Mouse (Mus musculus) megakaryocyte, adult 5-6 weeks (primary cell): Measurements from ENCODE around the gene Lgsn. TPM values are rescaled to one million over a fixed set of nuclear protein-coding genes. Genes with fewer than 3 reads are reported as not detected.

Experiments used
- ATAC-seq: 2 replicates; pipeline ENCODE4 v1.8.0; 2016; ENCODE audit warnings: mild to moderate bottlenecking, inconsistent platforms; ENCODE audit not compliant: poor library complexity, severe bottlenecking
- total RNA-seq, 2 experiments: library from RNA; stranded (forward) in 1 of 2; stranded (reverse) in 1 of 2; fragments of 153-499, 151-499 nt in 1 of 2; fragments of 221-1000, 200-1000 nt in 1 of 2; gene quantifications; 2 replicates each; pipeline versions ENCODE4 v1.2.3 to v1.2.4; 2015 to 2017

The Lgsn gene
- total RNA-seq (2015): not detected in 2 replicates
- not detected in 2 replicates for total RNA-seq (2017)

DNA sequence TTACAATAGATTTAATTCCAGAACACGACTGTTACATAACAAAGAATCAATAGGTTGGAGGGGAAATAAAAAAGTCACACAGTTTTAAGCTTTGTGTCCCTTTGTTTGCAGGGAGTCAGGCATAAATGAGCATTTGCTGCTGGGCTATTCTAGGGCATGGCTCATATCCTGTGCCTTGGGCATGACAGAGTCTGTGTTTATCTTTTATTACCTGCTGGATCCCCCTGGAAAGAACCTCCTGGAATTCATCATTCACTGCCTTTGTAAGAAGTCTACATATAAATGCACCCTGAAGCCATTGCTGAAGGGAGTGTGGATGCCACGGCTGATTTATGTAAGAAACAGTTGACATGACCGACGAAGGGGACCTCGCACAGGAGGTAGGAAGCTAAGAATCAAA, at the start of gene Lgsn:
Lgsn (plus strand) TSS at position 301 of the 400 bp plus-strand sequence.
- no peak for ATAC-seq

DNA sequence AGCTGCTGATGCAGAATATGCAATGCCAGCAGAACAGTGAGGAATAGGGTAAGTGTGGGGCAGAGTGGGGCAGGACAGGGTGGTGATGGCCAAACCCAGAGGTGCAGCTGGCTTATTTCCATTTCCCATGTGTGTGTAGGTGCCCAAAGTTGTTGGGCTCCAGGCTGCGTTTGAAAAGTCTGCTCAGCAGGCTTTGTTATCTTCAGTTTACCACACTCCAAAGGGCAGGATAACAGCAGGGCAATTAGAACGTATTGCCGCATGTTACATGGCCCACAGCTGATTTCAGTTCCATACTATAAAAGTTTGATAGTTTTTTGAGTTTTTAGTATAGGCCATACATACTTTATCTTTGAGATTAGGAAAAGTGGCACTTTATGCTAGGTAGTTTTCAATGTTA, 37.8 kb upstream of the Lgsn start:
- ATAC-seq: no peak

DNA sequence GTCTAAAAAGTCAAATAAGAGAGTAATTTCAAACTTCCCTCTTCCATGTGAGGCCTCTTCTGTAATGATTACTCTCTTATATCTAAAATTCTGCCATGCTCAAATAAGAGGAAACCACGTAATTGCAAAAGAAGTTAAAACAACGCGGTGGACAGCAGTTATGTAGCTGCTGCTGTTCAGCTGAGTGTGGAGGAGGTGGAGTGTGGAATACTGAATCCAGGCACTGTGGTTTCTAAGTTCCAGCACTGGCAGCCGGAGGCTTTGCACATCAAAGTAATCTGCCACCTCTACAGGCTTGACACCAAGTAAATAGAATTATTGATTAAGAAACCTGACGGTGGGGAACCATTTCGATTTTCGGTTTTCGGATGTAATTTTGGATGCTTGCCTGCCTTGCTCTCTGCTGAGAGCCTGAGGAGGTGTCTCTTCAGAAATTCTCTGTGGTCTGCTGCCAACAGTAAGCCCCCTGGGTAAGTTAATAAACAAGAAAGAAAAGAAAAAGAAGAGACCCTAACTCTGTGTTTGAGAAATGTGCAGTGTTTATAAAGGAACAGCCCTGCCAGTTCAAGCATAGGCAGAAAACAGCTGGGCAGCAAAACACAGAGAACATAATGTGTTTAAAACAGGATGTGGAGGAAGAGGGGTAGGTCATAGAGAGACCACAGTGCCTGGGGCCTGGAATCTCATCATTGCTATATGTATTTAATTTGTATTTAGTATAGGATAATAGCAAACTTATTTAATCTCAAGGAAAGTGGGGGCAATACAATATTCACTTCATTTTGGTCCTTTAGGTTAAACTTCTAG, 33.7 kb upstream of the Lgsn start:
- ATAC-seq: peak; percentile 45

- ATAC-seq: peak; percentile 69
These were observed 32.6 kb upstream of the Lgsn start for GRCm38 (mm10) chr1:31143571-31143970.

DNA sequence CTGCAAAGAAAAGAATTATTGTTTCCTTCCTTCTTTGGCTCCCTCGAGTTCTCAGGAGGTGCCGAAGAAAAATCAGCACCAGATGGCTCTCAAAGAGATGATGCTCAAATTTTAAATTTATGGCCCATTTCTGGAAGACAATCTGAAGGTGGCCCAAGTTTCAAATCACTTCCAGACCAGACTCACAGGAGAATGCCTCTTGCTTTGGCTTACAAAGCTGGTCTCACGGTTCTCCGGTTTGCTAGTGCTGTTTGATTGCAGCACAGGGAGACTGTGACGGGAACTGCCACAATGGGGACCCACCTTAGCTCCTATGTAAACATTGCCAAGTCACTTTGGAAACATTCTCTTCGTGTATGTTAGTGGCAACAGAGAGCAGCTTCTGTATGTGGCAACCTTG, 26.5 kb upstream of the Lgsn start:
- ATAC-seq: peak; percentile 21; the same call in 1 of the 2 replicates

- no peak for ATAC-seq
These were observed 25.7 kb upstream of the Lgsn start for GRCm38 (mm10) chr1:31150546-31150945.

DNA sequence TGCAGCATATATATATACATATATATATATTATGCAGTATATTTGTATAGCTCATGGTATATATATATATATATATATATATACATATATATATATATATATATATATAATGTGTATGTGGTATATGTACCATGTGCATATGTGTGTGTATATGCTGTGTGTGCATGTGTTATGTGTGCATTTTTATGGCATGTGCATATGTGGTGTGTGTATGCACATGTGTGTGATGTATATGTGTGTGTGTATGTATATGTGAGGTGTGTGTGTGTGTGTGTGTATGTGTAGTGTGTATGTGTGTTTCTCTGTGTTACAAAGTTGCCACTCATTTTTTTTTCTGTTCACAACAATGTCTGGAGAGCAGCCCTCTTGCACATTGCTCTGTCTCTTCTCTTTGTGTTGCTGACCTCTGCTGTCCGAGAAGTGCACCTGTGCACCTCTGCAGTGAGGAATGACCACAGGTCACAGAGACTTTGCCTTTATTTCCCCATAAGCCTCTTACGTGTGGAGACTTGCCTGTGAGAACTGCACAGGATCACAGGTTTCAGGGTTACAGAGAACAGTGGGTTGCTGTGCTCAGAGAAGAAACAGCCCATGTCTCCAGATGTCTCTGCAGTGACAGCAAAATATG, 23.3 kb upstream of the Lgsn start:
- 0 out of 2 replicates have a peak, but pooled peaks have one; percentile 22 for ATAC-seq

GRCm38 (mm10) chr1:31153793-31154349, 22.3 kb upstream of the Lgsn start:
- peak; percentile 96 for ATAC-seq

- no peak for ATAC-seq
These were observed 20.0 kb upstream of the Lgsn start for GRCm38 (mm10) chr1:31156185-31156584.

- ATAC-seq: no peak
These were observed 19.3 kb upstream of the Lgsn start for GRCm38 (mm10) chr1:31156884-31157283.

- ATAC-seq: no peak
These were observed 11.5 kb upstream of the Lgsn start for GRCm38 (mm10) chr1:31164527-31165189.

GRCm38 (mm10) chr1:31165326-31166121, 10.7 kb upstream of the Lgsn start:
- ATAC-seq: no peak

- ATAC-seq: no peak
These were observed 800 bp upstream of the Lgsn start for GRCm38 (mm10) chr1:31175401-31175800.

- ATAC-seq: no peak
These were observed 2.1 kb downstream of the Lgsn start for GRCm38 (mm10) chr1:31178264-31178663.

GRCm38 (mm10) chr1:31190237-31190866, 14.2 kb downstream of the Lgsn start:
- no peak for ATAC-seq

GRCm38 (mm10) chr1:31195633-31196032, 19.4 kb downstream of the Lgsn start:
- no peak for ATAC-seq

- no peak for ATAC-seq
These were observed 20.8 kb downstream of the Lgsn start for GRCm38 (mm10) chr1:31196959-31197358.

GRCm38 (mm10) chr1:31203771-31204170, 27.6 kb downstream of the Lgsn start:
- ATAC-seq: no peak

GRCm38 (mm10) chr1:31205346-31205745, 29.1 kb downstream of the Lgsn start:
- no peak for ATAC-seq

DNA sequence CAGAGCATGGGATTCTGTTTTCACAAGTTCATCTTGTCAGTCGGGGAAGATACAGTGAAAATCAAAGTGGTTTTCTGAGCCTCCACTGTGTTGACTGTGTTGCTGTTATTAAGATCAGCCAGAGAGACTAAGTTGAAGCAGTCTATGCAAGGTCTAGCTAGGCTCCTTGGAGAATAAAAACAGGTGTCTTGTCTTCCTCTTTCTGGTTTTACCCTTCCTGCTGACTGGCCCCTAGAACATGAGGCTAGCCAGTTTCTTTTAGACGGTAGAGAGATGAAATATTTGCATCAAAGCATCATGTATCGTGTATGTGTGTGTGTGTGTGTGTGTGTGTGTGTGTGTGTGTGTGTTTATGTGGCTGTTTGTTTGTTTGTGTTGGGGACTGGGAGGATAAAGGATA, 29.6 kb downstream of the Lgsn start:
- ATAC-seq: no peak
